Mouse (Mus musculus) gastrocnemius, postnatal 36 days (tissue): ENCODE measurements around the gene Sebox. TPM values are rescaled to one million over a fixed set of nuclear protein-coding genes. Genes with fewer than 3 reads are reported as not detected.

Experiments
- DNase-seq, 2 experiments: peaks; one replicate each; pipeline ENCODE4 v3.0.0; 2022
- intact Hi-C: fragments of 180-260 bp; cut with DNase I; formaldehyde crosslinking; loops from one replicate; pipeline ENCODE4 v1.15.1; 2025
- long read RNA-seq, 2 experiments: library from polyadenylated mRNA; stranded (forward); transcript quantifications; one replicate each; pipeline ENCODE4 v2.0.0; 2021
- total RNA-seq, 2 experiments: library from RNA; stranded (reverse); gene quantifications; 2 replicates each; pipeline ENCODE4 v1.2.3; 2021

Sebox gene
- total RNA-seq, result not detected
- long read RNA-seq, experiment 1, result 0 reads
- long read RNA-seq, experiment 2, result 0 reads

GRCm38 (mm10) chr11:78502909-78503650 is at the start of gene Sebox:
TSS of gene Sebox (plus strand) at chr11:78503447.
- no peak for DNase-seq
- intact Hi-C loops, result no loop called here

GRCm38 (mm10) chr11:78453675-78454074 is 49.6 kb upstream of the Sebox start:
- DNase-seq, result peak in 1 of 2 experiments; percentile 30
- intact Hi-C loops, result no loop called here

GRCm38 (mm10) chr11:78454276-78454675 is 49.0 kb upstream of the Sebox start:
- no peak for DNase-seq
- intact Hi-C loops, result no loop called here

GRCm38 (mm10) chr11:78455308-78455707 is 47.9 kb upstream of the Sebox start:
- intact Hi-C loops, result no loop called here
- no peak for DNase-seq

- no peak for DNase-seq
Measured at GRCm38 (mm10) chr11:78458740-78459139, 44.5 kb upstream of the Sebox start.

GRCm38 (mm10) chr11:78461894-78462293 is 41.4 kb upstream of the Sebox start:
- DNase-seq, result no peak
- intact Hi-C loops, result no loop called here

More at GRCm38 (mm10) chr11:78458740-78459139, 44.5 kb upstream of the Sebox start:
- intact Hi-C loops, result no loop called here

GRCm38 (mm10) chr11:78462669-78463068 is 40.6 kb upstream of the Sebox start:
- intact Hi-C loops, result no loop called here
- DNase-seq, result no peak

GRCm38 (mm10) chr11:78463286-78464036 is 39.8 kb upstream of the Sebox start:
- no peak for DNase-seq
- intact Hi-C loops, result no loop called here

- DNase-seq, result no peak
- intact Hi-C loops, result no loop called here
Measured at GRCm38 (mm10) chr11:78465116-78465515, 38.1 kb upstream of the Sebox start.

- intact Hi-C loops, result no loop called here
- DNase-seq, result peak; percentile 77 to 86
Measured at GRCm38 (mm10) chr11:78465568-78466180, 37.6 kb upstream of the Sebox start, which contains the start of gene Slc46a1. TSS of gene Slc46a1 (plus strand) at chr11:78465697.

GRCm38 (mm10) chr11:78466242-78466912 is 36.9 kb upstream of the Sebox start:
- DNase-seq, result no peak

GRCm38 (mm10) chr11:78467515-78467914 is 35.7 kb upstream of the Sebox start:
- intact Hi-C loops, result no loop called here
- no peak for DNase-seq

More at GRCm38 (mm10) chr11:78466242-78466912, 36.9 kb upstream of the Sebox start:
- intact Hi-C loops, result no loop called here

- DNase-seq, result no peak
- intact Hi-C loops, result no loop called here
Measured at GRCm38 (mm10) chr11:78467932-78468331, 35.3 kb upstream of the Sebox start.

GRCm38 (mm10) chr11:78471326-78472103 is 31.7 kb upstream of the Sebox start:
- DNase-seq, result no peak
- intact Hi-C loops, result no loop called here

GRCm38 (mm10) chr11:78475289-78475688 is 28.0 kb upstream of the Sebox start:
- intact Hi-C loops, result no loop called here
- no peak for DNase-seq

- intact Hi-C loops, result no loop called here
- DNase-seq, result no peak
Measured at GRCm38 (mm10) chr11:78483639-78484038, 19.6 kb upstream of the Sebox start.

GRCm38 (mm10) chr11:78488168-78488567 is 15.1 kb upstream of the Sebox start:
- intact Hi-C loops, result no loop called here
- DNase-seq, result peak; percentile 44 to 69

- no peak for DNase-seq
- intact Hi-C loops, result no loop called here
Measured at GRCm38 (mm10) chr11:78490781-78491241, 12.4 kb upstream of the Sebox start.

- no peak for DNase-seq
- intact Hi-C loops, result no loop called here
Measured at GRCm38 (mm10) chr11:78495904-78496303, 7.3 kb upstream of the Sebox start.

GRCm38 (mm10) chr11:78497071-78497541 is 6.1 kb upstream of the Sebox start:
- intact Hi-C loops, result no loop called here
- no peak for DNase-seq
